Mouse (Mus musculus) lung, adult 2 months (tissue): ENCODE measurements at regions not wholly inside any gene's neighbourhood (a gene's known extent, or its start where the extent isn't known, plus 50 kb on each side); places are given as distances from the start of the nearest gene placed in this dataset.

Experiments used
- DNase-seq: peaks from one replicate; pipeline ENCODE4 v3.0.0; 2022
- H3K4me1 ChIP-seq: fragments of 200-500 bp; 2 replicates; pipeline ENCODE4 v1.6.1; 2011; ENCODE audit warnings: low read length; ENCODE audit not compliant: control insufficient read depth, insufficient read depth
- H3K4me3 ChIP-seq: fragments of 200-500 bp; replicated peaks from 2 replicates; pipeline ENCODE3; 2011; ENCODE audit warnings: low read depth, mild to moderate bottlenecking, control low read depth, low read length; ENCODE audit errors: extremely low read depth
- CTCF ChIP-seq: fragments of 200-500 bp; IDR thresholded peaks from 2 replicates; pipeline ENCODE4 v1.5.1; 2011; ENCODE audit warnings: mild to moderate bottlenecking, low read length, control low read depth; ENCODE audit not compliant: insufficient read depth
- POLR2A ChIP-seq: fragments of 200-500 bp; IDR thresholded peaks from 2 replicates; pipeline ENCODE4 v1.6.1; 2011; ENCODE audit warnings: low read depth, mild to moderate bottlenecking, control low read depth, low read length, borderline replicate concordance; ENCODE audit errors: extremely low read depth
- WGBS: fragments of 180-500 bp; shearing (Covaris S2); methylation state at CpG from one replicate; pipeline ENCODE4 v1.1.7; 2018; 5-methylcytosine and 5-hydroxymethylcytosine counted together

DNA sequence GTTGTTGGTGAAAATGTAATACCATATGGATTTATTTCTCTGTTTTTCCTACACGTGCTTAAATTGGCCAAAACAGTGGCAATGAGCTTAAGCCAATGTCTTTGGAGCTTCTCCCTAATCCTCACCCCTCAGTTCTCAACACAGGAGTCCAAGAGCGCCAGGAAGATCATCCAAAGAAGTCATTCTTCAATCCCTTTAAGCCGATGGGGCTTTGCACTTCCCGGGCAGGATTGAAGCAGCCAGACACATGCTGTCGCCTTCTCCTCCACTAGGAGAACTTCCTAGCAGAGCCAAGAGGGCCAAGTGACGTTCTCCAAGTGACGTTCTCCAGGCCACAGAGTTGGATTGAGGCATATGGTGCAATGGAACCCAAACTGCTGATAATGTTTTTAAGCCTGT is 286.3 kb upstream of the Actbl2 start:
- Histone ChIP-seq H3K4me3 (no peak overlapping the region), H3K4me1 (peaks cover 8% of the 10 kb centered on the region)
- TF ChIP-seq CTCF (no peak; the same call in 1 of the 2 replicates), POLR2A (no peak)
- 39% methylated on average over 7 of the region's 7 CpGs for WGBS
- no peak for DNase-seq

DNA sequence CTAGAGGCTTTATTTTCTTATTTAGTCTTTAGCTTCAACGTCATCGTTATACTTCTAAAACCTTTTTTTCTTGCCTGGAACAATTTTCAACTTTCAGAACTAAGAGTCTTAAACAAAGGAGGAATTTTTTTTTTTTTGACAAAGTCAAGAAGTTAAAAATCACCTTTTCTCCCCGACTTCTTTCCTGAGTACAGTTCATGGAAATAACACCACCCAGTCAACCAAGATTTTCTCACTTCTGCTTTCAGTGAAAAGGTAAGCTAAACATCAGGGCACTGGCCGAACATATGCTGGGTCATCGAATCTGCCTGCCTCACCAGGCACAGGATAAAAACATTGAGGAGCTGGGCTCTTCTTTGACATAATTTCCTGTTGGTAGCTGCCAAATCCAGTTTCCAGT is 277.4 kb upstream of the Actbl2 start:
- DNase-seq: no peak
- 72% methylated on average over 5 of the region's 5 CpGs for WGBS
- TF ChIP-seq POLR2A (no peak), CTCF (no peak)
- Histone ChIP-seq H3K4me3 (no peak overlapping the region), H3K4me1 (no peaks in the 10 kb centered on the region)

- Histone ChIP-seq H3K4me3 (no peak overlapping the region), H3K4me1 (no peaks in the 10 kb centered on the region)
- TF ChIP-seq CTCF: no peak
- no peak for TF ChIP-seq POLR2A
- whole genome bisulfite sequencing: 63% methylated on average over 3 of the region's 3 CpGs
- DNase-seq: no peak
These were observed 276.8 kb upstream of the Actbl2 start for GRCm38 (mm10) chr13:110978022-110978421.

- TF ChIP-seq POLR2A (no peak), CTCF (no peak)
- no peak overlapping the region for H3K4me3 ChIP-seq
- no peaks in the 10 kb centered on the region for H3K4me1 ChIP-seq
- DNase-seq: no peak
- 87% methylated on average over 2 of the region's 2 CpGs for WGBS
These were observed 264.1 kb upstream of the Actbl2 start for GRCm38 (mm10) chr13:110990677-110991076.

DNA sequence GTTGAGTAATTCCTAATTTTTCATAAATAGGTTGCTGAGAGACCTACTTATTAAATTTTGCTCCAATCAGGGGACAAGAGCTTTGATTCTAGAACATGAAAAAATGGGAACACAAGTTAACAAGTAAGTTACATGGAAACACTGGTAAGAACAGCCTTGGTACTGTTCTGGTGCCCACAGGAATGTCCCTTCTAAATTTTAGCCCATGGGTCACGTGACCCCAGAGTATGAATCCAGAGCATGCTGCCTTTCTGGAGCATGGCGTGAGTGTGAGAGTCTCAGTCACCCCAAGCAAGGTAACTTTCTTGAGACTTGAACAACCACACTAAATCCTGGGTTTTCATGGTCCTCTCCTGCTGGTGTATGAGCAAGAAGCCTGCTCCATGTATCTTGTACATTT is 263.7 kb upstream of the Actbl2 start:
- Histone ChIP-seq H3K4me3 (no peak overlapping the region), H3K4me1 (no peaks in the 10 kb centered on the region)
- no peak for TF ChIP-seq CTCF
- TF ChIP-seq POLR2A: no peak
- WGBS: 92% methylated on average over 2 of the region's 2 CpGs
- no peak for DNase-seq

GRCm38 (mm10) chr13:110994596-110994995 is 260.2 kb upstream of the Actbl2 start:
- 59% methylated on average over 3 of the region's 3 CpGs for WGBS
- H3K4me3 ChIP-seq: no peak overlapping the region
- DNase-seq: no peak
- H3K4me1 ChIP-seq: no peaks in the 10 kb centered on the region
- TF ChIP-seq CTCF (no peak), POLR2A (no peak)

DNA sequence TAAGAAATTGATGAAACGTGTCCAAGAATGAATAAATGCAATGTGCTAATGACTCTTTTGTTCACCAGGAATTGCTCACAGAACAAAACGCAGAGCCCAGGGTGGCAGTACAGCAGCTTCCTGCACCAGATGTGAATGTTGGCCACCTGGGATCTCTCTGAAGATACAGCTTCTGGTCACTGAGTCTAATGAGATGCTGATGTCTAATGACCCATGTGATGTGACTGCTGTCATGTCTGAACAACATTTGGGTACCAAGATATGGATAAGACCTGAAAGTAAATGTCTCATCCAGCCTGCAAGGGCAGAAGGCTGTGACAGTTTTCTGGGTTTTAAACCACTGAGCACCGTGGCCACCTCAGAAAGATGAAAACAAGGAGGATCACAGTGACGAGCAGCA is 252.1 kb upstream of the Actbl2 start:
- TF ChIP-seq CTCF (no peak), POLR2A (no peak)
- Histone ChIP-seq H3K4me1 (no peaks in the 10 kb centered on the region), H3K4me3 (no peak overlapping the region)
- no peak for DNase-seq
- WGBS: 76% methylated on average over 4 of the region's 4 CpGs

DNA sequence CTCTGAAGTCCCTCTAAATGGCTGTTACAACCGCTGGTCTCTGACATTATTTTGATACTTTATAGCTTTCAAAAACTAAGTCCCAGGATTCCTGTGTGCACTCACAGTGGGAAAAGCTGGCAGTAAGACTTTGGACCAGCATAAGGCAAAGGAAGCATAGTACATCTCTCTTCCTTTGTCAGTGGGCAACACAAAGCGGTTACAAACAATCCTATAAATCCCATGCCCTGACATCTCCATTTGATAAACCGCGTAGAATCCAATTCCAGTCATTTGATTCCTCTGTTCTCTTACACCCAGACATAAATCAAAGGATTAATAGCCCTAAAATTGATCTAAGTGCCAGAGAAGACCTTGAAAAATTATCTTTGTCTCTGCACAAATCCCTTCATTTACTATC is 240.7 kb upstream of the Actbl2 start:
- TF ChIP-seq POLR2A (no peak), CTCF (no peak)
- H3K4me1 ChIP-seq: no peaks in the 10 kb centered on the region
- DNase-seq: no peak
- no peak overlapping the region for H3K4me3 ChIP-seq
- 88% methylated on average over 4 of the region's 4 CpGs for WGBS

DNA sequence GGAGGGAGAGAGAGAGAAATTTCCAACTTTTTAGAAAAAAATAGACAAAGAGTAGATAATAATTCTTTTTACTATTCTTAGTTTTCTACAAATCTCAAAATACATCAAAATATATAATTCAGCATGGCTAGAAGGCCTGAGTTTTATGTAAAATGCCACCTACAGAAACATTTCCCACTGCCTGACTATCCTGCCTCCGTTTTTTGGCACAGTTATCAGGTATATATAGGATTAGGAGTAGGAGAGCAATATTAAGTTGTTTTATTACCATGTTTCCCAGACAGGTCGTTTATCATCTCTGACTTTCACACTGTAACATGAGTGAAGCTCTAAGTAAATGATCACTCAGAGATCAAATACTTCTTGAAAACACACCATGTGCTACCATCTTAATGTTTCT is 224.7 kb upstream of the Actbl2 start:
- TF ChIP-seq POLR2A: no peak
- no peak for TF ChIP-seq CTCF
- Histone ChIP-seq H3K4me1 (no peaks in the 10 kb centered on the region), H3K4me3 (no peak overlapping the region)
- no peak for DNase-seq
- WGBS: 53% methylated on average over 2 of the region's 2 CpGs

DNA sequence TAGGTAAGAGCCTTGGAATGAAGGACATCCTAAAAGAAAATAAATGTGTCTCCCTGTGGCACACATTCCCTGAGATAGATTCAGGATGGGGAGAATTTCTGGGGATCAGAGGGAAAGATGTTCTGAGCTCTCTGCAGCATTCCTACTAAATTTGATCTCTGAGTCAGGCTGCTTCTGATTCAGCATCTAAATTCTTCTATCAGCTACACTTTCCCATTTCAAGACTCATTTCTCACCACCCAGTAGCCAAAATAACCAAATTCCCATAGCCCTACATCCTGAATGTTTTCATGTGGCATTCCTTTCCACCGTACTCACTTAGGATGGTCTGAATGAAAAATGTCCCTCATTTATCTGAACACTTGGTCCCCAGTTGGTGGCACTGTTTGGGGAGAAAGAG is 223.2 kb upstream of the Actbl2 start:
- TF ChIP-seq POLR2A (no peak), CTCF (no peak)
- WGBS: 77% methylated on average over 1 of the region's 1 CpGs
- no peak for DNase-seq
- Histone ChIP-seq H3K4me3 (no peak overlapping the region), H3K4me1 (no peaks in the 10 kb centered on the region)
